In the genomic region with DNA sequence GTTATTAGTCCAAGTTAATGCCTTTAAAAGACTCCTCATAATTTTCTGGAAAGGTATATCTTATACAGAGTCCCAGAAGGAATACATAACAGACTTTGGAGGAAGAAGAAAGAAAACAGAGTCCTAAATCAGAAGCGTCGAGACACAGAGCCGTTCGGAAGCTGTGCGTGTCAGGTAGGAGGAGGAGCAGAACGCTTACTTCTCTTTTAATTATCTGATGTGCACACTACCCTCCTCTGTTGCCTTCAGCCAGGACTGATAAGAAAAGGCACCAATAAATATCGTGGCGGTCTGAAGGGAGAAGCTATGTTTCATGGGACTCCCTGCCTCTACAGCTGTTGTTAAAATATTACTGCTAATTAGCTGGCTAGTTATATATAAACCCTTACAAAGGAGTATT, we compare ENCODE assay signal across 20 mouse cellular contexts.
A peak's percentile ranks its signal among the peaks of the same experiment; 100 is the strongest.
DNase-seq lines count a peak whose midpoint lies in the region; ATAC-seq and TF ChIP-seq lines count a peak whose summit lies in the region.
"Had no signal": no experiment of that assay in that cellular context is flagged by ENCODE, and none has a peak within 500 bp of the region (broad histone marks: within the 10 kb centered on the region; RNA-seq: fewer than 3 reads in every experiment).

No protein-coding gene starts in this region.

- TF ChIP-seq EP300 in stomach, postnatal 0 days (optimal IDR thresholded peaks at IDR 0.05), result no peak
- TF ChIP-seq EP300 in liver, postnatal 0 days (IDR thresholded peaks at IDR 0.05; ENCODE audit: low read depth), result peak; percentile 76; the same call in 1 of the 2 replicates

- no peaks in the 10 kb centered on the region for H3K4me1 ChIP-seq in stomach, embryonic 14.5 days (ENCODE audit: control insufficient read depth, insufficient read depth, low read length)
- no peaks in the 10 kb centered on the region for H3K4me1 ChIP-seq in stomach, postnatal 0 days (replicated peaks; ENCODE audit: control insufficient read depth, insufficient read depth)
- peaks cover 4% of the 10 kb centered on the region; the same call in 1 of the 2 replicates for H3K4me1 ChIP-seq in liver, postnatal 0 days (ENCODE audit: insufficient read depth)
- H3K4me1 ChIP-seq: embryonic facial prominence, embryonic 15.5 days; forebrain, embryonic 13.5 days; hindbrain, embryonic 13.5 days; midbrain, embryonic 10.5 days had no signal

- 47% methylated on average over 8 of the region's 8 CpGs for WGBS in stomach, embryonic 14.5 days
- 54% methylated on average over 8 of the region's 8 CpGs for WGBS in stomach, postnatal 0 days
- 49% methylated on average over 8 of the region's 8 CpGs for WGBS in liver, postnatal 0 days (ENCODE audit: insufficient replicate concordance)

- no peak overlapping the region for H3K9ac ChIP-seq in stomach, embryonic 14.5 days (replicated peaks; ENCODE audit: low read depth, low read length)
- no peak overlapping the region for H3K9ac ChIP-seq in stomach, postnatal 0 days (ENCODE audit: low read length)
- no peak overlapping the region for H3K9ac ChIP-seq in liver, postnatal 0 days (replicated peaks)
- H3K9ac ChIP-seq: embryonic facial prominence, embryonic 15.5 days; forebrain, embryonic 13.5 days; hindbrain, embryonic 13.5 days had no signal

- 0 out of 2 replicates have a peak overlapping the region, but pooled peaks have one; percentile 17 for H3K4me2 ChIP-seq in stomach, embryonic 14.5 days (replicated peaks; ENCODE audit: low read depth, low read length)
- no peak overlapping the region for H3K4me2 ChIP-seq in stomach, postnatal 0 days (replicated peaks; ENCODE audit: low read depth)
- peak overlapping the region; percentile 22; the same call in 1 of the 2 replicates for H3K4me2 ChIP-seq in liver, postnatal 0 days (ENCODE audit: low read depth, low read length)
- H3K4me2 ChIP-seq: embryonic facial prominence, embryonic 15.5 days; forebrain, embryonic 13.5 days; hindbrain, embryonic 13.5 days had no signal

- TF ChIP-seq CTCF in stomach, postnatal 0 days (IDR thresholded peaks at IDR 0.05; ENCODE audit: low read depth), result no peak
- TF ChIP-seq CTCF in liver, postnatal 0 days (IDR thresholded peaks at IDR 0.05; ENCODE audit: low read depth), result no peak

- no peak overlapping the region for H3K4me3 ChIP-seq in stomach, embryonic 14.5 days (ENCODE audit: low read depth, low read length)
- no peak overlapping the region for H3K4me3 ChIP-seq in stomach, postnatal 0 days (ENCODE audit: low read depth, low read length)
- no peak overlapping the region for H3K4me3 ChIP-seq in liver, postnatal 0 days (ENCODE audit: low read depth, low read length)
- H3K4me3 ChIP-seq: embryonic facial prominence, embryonic 15.5 days; forebrain, embryonic 13.5 days; heart, embryonic 10.5 days; hindbrain, embryonic 13.5 days; midbrain, embryonic 10.5 days had no signal

- H3K27ac ChIP-seq in stomach, embryonic 14.5 days (ENCODE audit: low read length), result no peak overlapping the region
- H3K27ac ChIP-seq in stomach, postnatal 0 days (replicated peaks), result no peak overlapping the region
- no peak overlapping the region for H3K27ac ChIP-seq in liver, postnatal 0 days (ENCODE audit: low read depth)
- H3K27ac ChIP-seq: embryonic facial prominence, embryonic 15.5 days; forebrain, embryonic 13.5 days; heart, embryonic 10.5 days; hindbrain, embryonic 13.5 days; midbrain, embryonic 10.5 days had no signal

- H3K9me3 ChIP-seq in stomach, embryonic 14.5 days (ENCODE audit: control insufficient read depth, low read depth, low read length), result no peaks in the 10 kb centered on the region
- no peaks in the 10 kb centered on the region for H3K9me3 ChIP-seq in stomach, postnatal 0 days (ENCODE audit: control insufficient read depth, low read length)
- H3K9me3 ChIP-seq in liver, postnatal 0 days (ENCODE audit: low read length), result no peaks in the 10 kb centered on the region
- H3K9me3 ChIP-seq: embryonic facial prominence, embryonic 15.5 days; forebrain, embryonic 13.5 days; heart, embryonic 10.5 days; hindbrain, embryonic 13.5 days; midbrain, embryonic 10.5 days had no signal

- H3K27me3 ChIP-seq in stomach, embryonic 14.5 days (ENCODE audit: control insufficient read depth, insufficient read depth, low read length), result no peaks in the 10 kb centered on the region
- H3K27me3 ChIP-seq in stomach, postnatal 0 days (ENCODE audit: control insufficient read depth, insufficient read depth, low read length), result no peaks in the 10 kb centered on the region
- H3K27me3 ChIP-seq in liver, postnatal 0 days (ENCODE audit: insufficient read depth, low read length), result no peaks in the 10 kb centered on the region
- H3K27me3 ChIP-seq: embryonic facial prominence, embryonic 15.5 days; forebrain, embryonic 13.5 days had no signal

- no peak for DNase-seq in stomach, postnatal 0 days (ENCODE audit: low spot score)
- DNase-seq in liver, postnatal 0 days, result no peak
- DNase-seq in cerebellum, postnatal 14 days, result no peak
- DNase-seq in layer of hippocampus, postnatal 25 days (ENCODE audit: extremely low spot score in 1 of 2, low spot score in 1 of 2), result no peak
- no peak for DNase-seq in layer of hippocampus, adult 8-10 months (ENCODE audit: low spot score in 2 of 2)
- DNase-seq: cerebellum, adult 8-10 months; embryo, embryonic 11 days; heart, postnatal 14 days; kidney, postnatal 36 days; left cerebral cortex, postnatal 4 days; lung, adult 18-20 months; right cerebral cortex, adult 18-20 months had no signal

- H3K36me3 ChIP-seq in stomach, embryonic 14.5 days (ENCODE audit: control insufficient read depth, insufficient read depth, low read length), result no peaks in the 10 kb centered on the region
- H3K36me3 ChIP-seq in stomach, postnatal 0 days (ENCODE audit: control insufficient read depth, insufficient read depth, low read length), result no peaks in the 10 kb centered on the region
- no peaks in the 10 kb centered on the region for H3K36me3 ChIP-seq in liver, postnatal 0 days (replicated peaks; ENCODE audit: insufficient read depth, low read length)
- H3K36me3 ChIP-seq: embryonic facial prominence, embryonic 15.5 days; heart, embryonic 10.5 days; hindbrain, embryonic 13.5 days; midbrain, embryonic 10.5 days had no signal

- ATAC-seq in stomach, embryonic 14.5 days (ENCODE audit: insufficient number of reproducible peaks, insufficient read depth, low FRiP score, low read depth), result no peak
- no peak for ATAC-seq in stomach, postnatal 0 days (ENCODE audit: low FRiP score, low TSS enrichment)
- peak; percentile 92 for ATAC-seq in erythroid progenitor cell, adult 5-6 weeks (replicated peaks; ENCODE audit: low FRiP score, poor library complexity, severe bottlenecking)
- peak; percentile 40 for ATAC-seq in liver, postnatal 0 days
- ATAC-seq: forebrain, embryonic 13.5 days; intestine, embryonic 16.5 days had no signal

Comparison
In these comparisons a context has a peak if more than half of its experiments do, and no peak if none do; other contexts are left out.
1. ATAC-seq: peak in erythroid progenitor cell, adult 5-6 weeks (single experiment) and liver, postnatal 0 days (single experiment); none in stomach, embryonic 14.5 days (single experiment) and stomach, postnatal 0 days (single experiment).